Mouse (Mus musculus): Measurements from ENCODE around the gene Pla2g15.

DNA sequence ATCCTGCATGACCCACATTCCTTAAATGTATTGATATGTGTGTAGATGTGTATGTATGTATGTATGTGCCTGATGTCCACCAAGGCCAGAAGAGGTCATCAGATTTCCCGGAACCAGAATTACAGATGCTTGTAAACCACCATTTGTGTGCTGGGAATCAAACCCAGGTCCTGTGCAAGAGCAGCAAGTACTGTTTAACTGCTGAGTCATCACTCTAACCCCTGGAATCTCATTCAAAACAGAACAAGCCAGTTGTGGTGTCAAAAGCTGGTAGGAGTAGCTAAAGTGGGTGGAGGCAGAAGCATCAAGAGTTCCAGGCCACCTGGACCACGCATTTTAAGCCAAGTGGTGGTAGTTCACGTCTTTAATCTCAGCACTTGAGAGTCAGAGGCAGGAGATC is 63.8 kb downstream of the Pla2g15 start:
- no peak for TF ChIP-seq CTCF (IDR thresholded peaks at IDR 0.05)
- TF ChIP-seq POLR2A (IDR thresholded peaks at IDR 0.05; ENCODE audit: insufficient read depth, low read depth, low read length) = no peak
